Mouse (Mus musculus) bone marrow, adult 2 months (tissue): ENCODE data around the gene Vamp5.

ENCODE experiments used
- CTCF ChIP-seq: fragments of 200-500 bp; IDR thresholded peaks from 2 replicates; pipeline ENCODE4 v1.5.1; 2011; ENCODE audit warnings: low read length, control low read depth; ENCODE audit not compliant: control insufficient read depth, insufficient read depth
- POLR2A ChIP-seq: fragments of 200-500 bp; IDR thresholded peaks from 2 replicates; pipeline ENCODE4 v1.6.1; 2011; ENCODE audit warnings: low read depth, mild to moderate bottlenecking, control low read depth, low read length, borderline replicate concordance; ENCODE audit not compliant: control insufficient read depth

DNA sequence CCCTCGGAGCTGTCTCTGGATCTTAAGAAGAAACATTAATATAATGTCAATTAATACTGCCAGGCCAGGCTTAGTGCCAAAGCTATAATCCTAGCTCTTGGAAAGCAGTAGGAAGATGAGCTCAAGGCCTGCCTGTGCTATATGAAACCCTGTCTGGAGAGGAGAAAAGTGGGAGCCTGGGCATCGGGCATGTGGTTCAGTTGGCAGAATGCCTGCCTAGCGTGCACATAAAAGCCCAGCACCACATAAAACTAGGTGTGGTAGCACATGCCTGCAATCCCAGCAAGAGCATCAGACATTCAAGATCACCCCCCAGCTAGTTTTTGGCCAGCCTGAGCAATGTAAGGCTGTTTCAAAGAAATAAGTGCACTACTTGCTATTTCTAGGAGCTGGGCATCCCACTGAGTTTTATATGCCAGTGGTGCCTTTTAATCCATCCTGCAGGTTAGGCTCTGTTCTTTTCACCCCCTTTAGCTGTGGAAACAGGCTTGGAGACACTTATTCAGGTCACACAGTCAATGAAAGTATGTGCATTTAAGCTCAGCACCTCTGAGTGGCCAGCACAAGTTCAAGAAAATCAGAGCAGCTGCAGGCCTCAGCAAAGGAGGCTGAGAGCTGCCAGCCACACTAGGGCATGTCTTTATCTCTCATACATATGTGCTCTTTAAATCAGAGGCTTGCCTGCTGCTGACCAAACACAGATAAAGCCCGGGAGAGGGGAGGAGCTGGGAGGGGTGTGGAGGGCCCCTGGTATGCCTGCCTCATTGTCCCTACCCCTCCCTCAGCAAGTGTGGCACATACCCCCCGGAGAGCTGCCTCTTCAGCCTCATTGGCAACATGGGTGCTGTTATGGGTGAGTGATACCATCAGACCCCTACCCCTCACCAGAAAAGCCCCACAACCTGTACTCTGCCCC, 22.8 kb downstream of the Vamp5 start:
- TF ChIP-seq POLR2A (no peak), CTCF (no peak)
